Mouse (Mus musculus) cerebellum, adult 2 months (tissue): ENCODE results near the gene Bcl2l14. TPM values are rescaled to one million over a fixed set of nuclear protein-coding genes. Genes with fewer than 3 reads are reported as not detected.
A peak's percentile ranks its signal among the peaks of the same experiment; 100 is the strongest.

ENCODE experiments used
- DNase-seq, 2 experiments: peaks; one replicate each; pipeline ENCODE4 v3.0.0; 2021
- H3K27ac ChIP-seq: fragments of 200-500 bp; 2 replicates; pipeline ENCODE4 v1.5.1; 2012; ENCODE audit warnings: low read length, control low read depth, inconsistent platforms; ENCODE audit not compliant: insufficient read depth
- H3K27me3 ChIP-seq: fragments of 200-500 bp; 2 replicates; pipeline ENCODE4 v1.6.1; 2012; ENCODE audit warnings: inconsistent platforms, mild to moderate bottlenecking, low read length, moderate library complexity; ENCODE audit not compliant: control insufficient read depth, insufficient read depth
- H3K4me1 ChIP-seq: fragments of 200-500 bp; 2 replicates; pipeline ENCODE4 v1.6.1; 2011; ENCODE audit warnings: low read length; ENCODE audit not compliant: control insufficient read depth, insufficient read depth
- H3K4me3 ChIP-seq: fragments of 200-500 bp; replicated peaks from 2 replicates; pipeline ENCODE3; 2011; ENCODE audit warnings: mild to moderate bottlenecking, low read depth, low read length, control low read depth; ENCODE audit not compliant: insufficient read depth
- CTCF ChIP-seq: fragments of 200-500 bp; IDR thresholded peaks from 2 replicates; pipeline ENCODE4 v1.5.1; 2011; ENCODE audit warnings: low read depth, mild to moderate bottlenecking, control low read depth, low read length, moderate library complexity, borderline replicate concordance; ENCODE audit not compliant: insufficient read depth
- POLR2A ChIP-seq: fragments of 200-500 bp; IDR thresholded peaks from 2 replicates; pipeline ENCODE4 v1.6.1; 2011; ENCODE audit warnings: low read length, control low read depth, borderline replicate concordance; ENCODE audit not compliant: insufficient read depth
- WGBS: fragments of 180-500 bp; shearing (Covaris S2); methylation state at CpG from one replicate; pipeline ENCODE4 v1.1.7; 2018; 5-methylcytosine and 5-hydroxymethylcytosine counted together
- polyA plus RNA-seq: library from polyadenylated mRNA; depleted of rRNA; stranded (reverse); fragments of >200 nt; gene quantifications from 2 replicates; pipeline ENCODE4 v1.2.3, GENCODE M21; 2012

The Bcl2l14 gene
- polyA plus RNA-seq, 1 experiment, result not detected

- 20% methylated on average over 24 of the region's 24 CpGs for WGBS
- H3K4me3 ChIP-seq, result no peak overlapping the region
- H3K27ac ChIP-seq, result no peak overlapping the region
- no peaks in the 10 kb centered on the region for H3K27me3 ChIP-seq
- no peaks in the 10 kb centered on the region for H3K4me1 ChIP-seq
- no peak for TF ChIP-seq CTCF
- TF ChIP-seq POLR2A, result no peak
- DNase-seq, result peak; percentile 11 to 12
Observed at GRCm38 (mm10) chr6:134388424-134389110, 7.6 kb upstream of the Bcl2l14 start.

GRCm38 (mm10) chr6:134389248-134389891 lies 6.7 kb upstream of the Bcl2l14 start:
- Histone ChIP-seq H3K4me1 (no peaks in the 10 kb centered on the region), H3K27ac (no peak overlapping the region), H3K27me3 (no peaks in the 10 kb centered on the region), H3K4me3 (no peak overlapping the region)
- TF ChIP-seq CTCF (peak; percentile 91), POLR2A (no peak)
- 10% methylated on average over 11 of the region's 11 CpGs for WGBS
- peak; percentile 49 to 75 for DNase-seq

GRCm38 (mm10) chr6:134389917-134390316 lies 6.2 kb upstream of the Bcl2l14 start:
- Histone ChIP-seq H3K4me3 (no peak overlapping the region), H3K4me1 (no peaks in the 10 kb centered on the region), H3K27me3 (no peaks in the 10 kb centered on the region), H3K27ac (no peak overlapping the region)
- TF ChIP-seq POLR2A, result no peak
- no peak for TF ChIP-seq CTCF
- 67% methylated on average over 8 of the region's 8 CpGs for WGBS
- DNase-seq, result no peak

- H3K27ac ChIP-seq, result no peak overlapping the region
- H3K4me3 ChIP-seq, result no peak overlapping the region
- H3K4me1 ChIP-seq, result no peaks in the 10 kb centered on the region
- WGBS, result 74% methylated on average over 2 of the region's 2 CpGs
- H3K27me3 ChIP-seq, result no peaks in the 10 kb centered on the region
- no peak for DNase-seq
- TF ChIP-seq CTCF (no peak), POLR2A (no peak)
Observed at GRCm38 (mm10) chr6:134390837-134391236, 5.3 kb upstream of the Bcl2l14 start.

GRCm38 (mm10) chr6:134402914-134403683 lies 7.0 kb downstream of the Bcl2l14 start:
- 47% methylated on average over 16 of the region's 16 CpGs for WGBS
- Histone ChIP-seq H3K4me3 (no peak overlapping the region), H3K4me1 (no peaks in the 10 kb centered on the region), H3K27ac (no peak overlapping the region), H3K27me3 (no peaks in the 10 kb centered on the region)
- DNase-seq, result no peak
- TF ChIP-seq POLR2A, result no peak
- peak; percentile 35; the same call in 1 of the 2 replicates for TF ChIP-seq CTCF

GRCm38 (mm10) chr6:134403684-134404070 lies 7.6 kb downstream of the Bcl2l14 start:
- Histone ChIP-seq H3K4me3 (no peak overlapping the region), H3K27ac (no peak overlapping the region), H3K4me1 (no peaks in the 10 kb centered on the region), H3K27me3 (no peaks in the 10 kb centered on the region)
- TF ChIP-seq POLR2A (no peak), CTCF (no peak)
- WGBS, result 88% methylated on average over 9 of the region's 9 CpGs
- no peak for DNase-seq

- Histone ChIP-seq H3K4me3 (no peak overlapping the region), H3K4me1 (no peaks in the 10 kb centered on the region), H3K27ac (no peak overlapping the region), H3K27me3 (no peaks in the 10 kb centered on the region)
- DNase-seq, result no peak
- TF ChIP-seq POLR2A (no peak), CTCF (no peak)
- WGBS, result 64% methylated on average over 5 of the region's 5 CpGs
Observed at GRCm38 (mm10) chr6:134407226-134407625, 11.1 kb downstream of the Bcl2l14 start.
